Mouse (Mus musculus): ENCODE data around the gene Tepsin.

The Tepsin gene

DNA sequence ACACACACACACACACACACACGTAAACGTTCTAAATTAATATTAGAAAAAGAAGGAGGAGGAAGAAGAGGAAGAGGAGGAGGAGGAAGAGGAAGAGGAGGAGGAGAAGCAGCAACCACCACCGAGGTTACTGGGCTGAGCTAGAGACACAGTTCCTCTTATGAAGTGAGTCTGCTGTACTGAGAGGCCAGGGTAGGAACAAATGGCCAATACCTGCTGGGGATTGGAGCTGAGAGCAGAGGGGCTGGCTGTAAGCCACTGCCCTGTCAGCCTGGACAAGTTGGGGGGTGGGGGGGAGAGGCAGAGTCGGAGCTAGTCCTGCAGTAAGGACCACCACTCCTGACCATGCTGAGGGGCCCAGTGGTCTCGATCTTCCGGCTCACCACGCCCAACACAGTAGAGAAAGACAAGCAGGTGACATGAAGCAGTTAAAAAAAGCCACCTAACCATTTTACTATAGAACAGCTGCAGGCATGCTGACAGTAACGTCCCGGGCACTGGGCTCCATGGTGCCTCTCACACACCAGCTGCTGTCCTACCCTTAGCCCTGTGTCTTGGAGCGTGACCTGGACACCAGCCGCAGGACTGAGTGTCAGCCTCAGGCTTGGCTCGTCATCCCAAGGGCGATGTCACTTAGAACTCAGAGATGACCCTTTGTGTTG lies 34.4 kb downstream of the Tepsin start:
- no peak for DNase-seq (ENCODE audit: low spot score)

DNA sequence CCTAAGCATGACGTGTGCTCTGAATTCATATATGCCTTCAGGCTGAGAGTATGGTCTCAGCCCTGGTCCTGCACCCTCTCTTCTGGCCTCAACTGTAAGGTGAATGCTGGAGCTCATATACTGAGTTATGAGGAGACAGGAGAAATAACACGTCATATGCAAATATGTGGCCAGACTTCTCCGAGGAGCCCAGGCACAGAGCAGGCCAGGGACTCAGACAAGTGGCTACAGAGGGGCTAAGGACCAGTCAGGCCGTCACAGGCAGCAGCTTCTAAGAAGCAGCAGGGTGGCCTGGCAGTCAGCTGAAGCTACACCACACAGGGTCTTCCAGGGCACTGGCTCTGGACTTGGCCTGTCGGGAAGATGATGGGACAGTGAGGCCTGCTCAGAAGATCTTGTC lies 35.2 kb downstream of the Tepsin start:
- DNase-seq (ENCODE audit: low spot score) = no peak

DNA sequence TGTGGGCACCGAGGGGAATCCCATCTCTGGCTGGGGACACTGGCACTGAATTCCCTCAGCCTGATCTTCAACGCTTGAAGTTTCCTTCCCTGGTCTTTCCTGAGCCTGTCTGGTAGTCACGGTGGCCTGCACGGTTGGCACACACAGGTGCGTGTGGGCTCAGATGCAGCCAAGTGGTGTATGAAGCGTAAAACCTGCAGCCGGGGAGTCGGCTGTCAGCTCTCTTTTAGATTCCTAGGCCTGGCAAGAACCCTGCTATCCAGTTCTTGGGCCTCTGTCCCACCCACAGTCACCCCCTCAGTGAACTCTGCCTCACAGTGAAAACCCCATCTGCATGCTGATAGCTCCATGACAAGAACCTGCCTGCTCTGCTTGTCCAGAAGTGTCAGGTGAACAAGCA lies 37.9 kb downstream of the Tepsin start:
- no peak for DNase-seq (ENCODE audit: low spot score)

DNA sequence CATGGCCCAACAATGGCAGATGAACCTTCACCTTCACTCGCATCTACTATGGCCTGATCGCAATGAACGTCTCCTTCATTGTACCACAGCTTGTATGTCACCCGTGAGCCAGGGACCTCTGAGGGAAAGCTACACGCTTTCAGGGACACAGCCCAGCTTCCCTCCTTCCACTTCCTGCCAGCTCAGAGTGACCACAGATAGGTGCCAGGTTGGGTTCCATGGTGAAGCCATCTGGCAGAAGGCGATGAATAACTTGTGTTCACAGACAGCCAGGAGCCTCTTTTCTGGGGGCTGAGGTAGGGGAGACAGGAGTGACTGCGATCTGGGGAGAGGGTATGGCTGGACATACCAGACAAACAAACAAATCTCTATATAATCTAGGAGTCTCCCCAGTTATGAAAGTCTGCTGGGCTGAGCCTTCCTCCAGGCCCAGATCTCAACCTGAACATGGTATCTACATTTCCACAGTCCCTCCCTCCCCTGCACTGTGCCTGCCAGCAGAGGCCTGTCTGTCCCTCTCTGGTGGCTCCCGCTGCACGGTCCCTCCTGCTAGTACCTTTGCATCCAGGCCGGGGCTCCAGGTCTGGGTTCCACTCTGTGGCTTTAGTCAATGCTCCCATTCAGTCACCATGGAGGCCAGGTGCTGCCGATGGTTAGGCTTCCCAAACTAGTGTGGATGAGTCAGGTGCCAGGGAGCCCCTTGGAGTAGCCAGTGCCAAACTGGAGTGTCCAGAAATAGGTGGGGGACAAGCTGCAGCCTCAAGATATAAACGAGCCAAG lies 42.4 kb downstream of the Tepsin start:
- no peak for DNase-seq (ENCODE audit: low spot score)

DNA sequence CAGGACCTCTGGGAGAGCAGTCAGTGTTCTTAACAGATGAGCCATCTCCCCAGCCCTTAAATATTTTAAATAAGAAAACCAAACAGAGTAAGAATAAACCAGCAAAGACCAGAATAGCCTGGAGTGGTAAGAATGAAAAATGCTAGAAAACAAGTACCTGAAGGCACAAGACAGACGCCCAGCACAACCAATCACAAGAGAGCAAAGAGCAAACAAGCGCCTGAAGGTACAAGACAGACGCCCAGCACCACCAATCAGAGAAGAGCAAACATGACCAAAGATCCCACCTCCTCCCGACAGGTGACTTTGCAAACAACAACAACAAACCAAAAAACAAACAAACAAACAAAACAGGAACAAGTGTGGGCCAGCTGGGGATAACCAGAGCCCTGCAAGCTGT lies 44.7 kb downstream of the Tepsin start:
- no peak for DNase-seq (ENCODE audit: low spot score)

DNA sequence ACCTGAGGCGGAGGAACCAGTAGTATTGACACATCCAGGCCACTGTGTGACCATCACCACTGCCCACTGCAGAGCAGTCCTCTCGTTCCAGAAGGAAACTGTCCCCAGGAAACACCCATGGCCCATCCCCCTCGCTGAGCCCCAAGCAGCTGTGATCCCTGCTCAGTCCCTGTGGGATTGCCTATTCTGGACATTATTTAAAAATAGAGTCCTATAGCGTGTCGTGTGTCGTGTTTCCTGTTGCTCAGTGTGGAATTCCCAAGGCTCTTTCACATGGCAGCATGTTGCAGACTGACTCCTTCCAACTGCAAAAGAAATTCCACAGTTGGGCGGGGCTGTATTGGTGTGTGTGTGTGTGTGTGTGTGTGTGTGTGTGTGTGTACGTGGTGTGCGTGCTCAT lies 46.3 kb downstream of the Tepsin start:
- DNase-seq (ENCODE audit: low spot score) = no peak

DNA sequence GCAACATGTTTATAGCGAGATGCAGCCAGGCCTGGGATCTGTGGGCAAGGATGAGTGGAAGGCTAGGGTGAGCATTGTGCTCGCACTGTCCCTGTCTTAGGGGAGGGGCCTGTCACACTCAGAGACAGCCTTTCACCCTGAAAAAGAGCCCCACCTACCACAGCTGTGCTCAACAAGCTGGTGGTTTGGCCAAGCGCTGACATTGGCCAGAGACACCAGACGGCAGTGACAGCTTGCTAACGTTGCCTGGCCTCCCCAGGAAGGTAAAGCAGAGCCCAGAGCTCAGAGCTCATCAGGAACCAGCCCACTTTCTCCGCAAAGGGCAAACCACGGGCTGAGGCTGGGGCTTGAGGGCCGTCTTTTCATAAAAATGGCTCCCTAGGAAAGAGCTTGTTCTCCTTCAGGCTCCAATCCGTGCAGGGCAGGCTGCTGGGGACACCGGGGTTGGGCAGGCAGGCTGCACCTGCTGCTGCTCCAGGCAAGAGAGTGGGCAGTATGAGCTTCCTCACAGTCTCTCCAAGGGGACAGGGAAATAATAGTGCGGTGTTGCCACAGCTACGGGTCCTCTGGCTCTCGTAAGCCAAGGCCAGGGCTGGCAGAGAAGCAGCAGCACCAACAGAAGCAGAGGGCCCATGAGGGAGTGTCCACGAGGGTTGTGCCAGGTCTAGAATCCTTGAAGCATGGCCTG lies 47.3 kb downstream of the Tepsin start:
- peak; percentile 51 for DNase-seq (ENCODE audit: low spot score)

DNA sequence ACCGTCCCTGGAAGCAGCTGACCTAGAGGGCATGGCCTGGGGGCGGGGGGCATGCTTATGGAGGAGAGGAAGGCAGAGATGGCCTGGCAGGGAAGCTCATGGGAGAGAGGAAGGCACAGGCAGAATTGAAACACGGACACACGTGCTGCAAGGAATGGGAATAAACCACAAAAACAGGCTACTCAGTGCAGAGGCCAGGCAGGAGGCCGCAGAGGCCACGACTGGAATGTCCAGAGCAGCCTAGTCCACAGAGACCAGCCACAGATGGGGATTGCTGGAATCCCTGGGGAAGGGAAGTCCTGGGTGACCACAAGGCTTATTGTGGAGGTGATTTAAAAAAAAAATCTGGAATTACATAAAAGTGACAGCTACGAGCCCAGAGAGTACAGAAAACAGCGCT lies 49.5 kb downstream of the Tepsin start:
- no peak for DNase-seq (ENCODE audit: low spot score)

DNA sequence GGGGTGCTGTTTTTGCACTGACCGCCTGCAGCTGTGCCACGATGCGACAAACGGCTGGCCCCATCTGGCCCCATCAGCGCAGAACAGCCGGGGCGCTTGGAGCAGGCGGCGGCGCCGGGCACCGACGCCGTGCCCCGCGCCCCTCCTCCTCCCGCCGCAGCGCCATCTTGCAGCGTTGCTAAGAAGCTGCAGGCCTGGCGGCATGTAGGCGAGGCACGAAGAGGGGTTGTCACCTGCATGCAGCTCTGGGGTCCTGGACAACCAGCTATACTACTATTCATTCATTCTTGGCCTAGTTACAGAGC lies 50.3 kb downstream of the Tepsin start:
- peak; percentile 77 for DNase-seq (ENCODE audit: low spot score)

DNA sequence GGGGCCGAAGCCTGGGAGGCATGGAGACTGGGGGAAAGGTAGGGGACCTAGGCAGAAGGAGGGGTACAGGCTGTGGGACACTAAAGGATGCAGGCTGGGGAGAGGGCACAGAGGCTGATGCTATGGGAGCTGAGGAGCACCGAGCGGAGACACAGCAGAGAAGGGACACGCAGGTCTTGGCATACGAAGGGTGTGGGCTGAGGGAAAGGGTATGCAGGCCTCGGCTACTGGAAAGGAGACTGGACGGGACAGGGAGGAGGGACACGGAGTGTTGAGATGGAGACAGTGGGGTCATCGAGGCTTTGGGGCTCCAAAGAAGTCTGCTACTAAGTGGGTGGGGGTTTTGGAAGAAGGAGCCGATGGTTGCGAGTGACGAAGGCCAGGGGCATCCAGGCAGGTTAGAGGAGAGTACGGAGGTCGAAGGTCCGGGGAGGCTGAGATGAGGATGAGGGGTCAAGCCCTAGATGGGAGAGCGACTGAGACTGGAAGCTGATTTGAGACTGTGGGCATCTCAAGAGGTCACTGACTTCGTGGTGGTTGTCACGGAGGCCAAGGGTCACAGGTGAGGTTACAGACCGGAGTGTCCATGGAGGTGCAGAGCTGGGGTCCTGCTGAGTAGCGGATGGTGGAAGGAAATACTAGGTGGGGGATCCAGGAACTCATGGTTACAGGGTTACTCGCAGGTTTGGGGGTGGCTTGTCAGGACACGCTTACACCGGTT lies 50.8 kb downstream of the Tepsin start:
- peak; percentile 41 for DNase-seq (ENCODE audit: low spot score)

DNA sequence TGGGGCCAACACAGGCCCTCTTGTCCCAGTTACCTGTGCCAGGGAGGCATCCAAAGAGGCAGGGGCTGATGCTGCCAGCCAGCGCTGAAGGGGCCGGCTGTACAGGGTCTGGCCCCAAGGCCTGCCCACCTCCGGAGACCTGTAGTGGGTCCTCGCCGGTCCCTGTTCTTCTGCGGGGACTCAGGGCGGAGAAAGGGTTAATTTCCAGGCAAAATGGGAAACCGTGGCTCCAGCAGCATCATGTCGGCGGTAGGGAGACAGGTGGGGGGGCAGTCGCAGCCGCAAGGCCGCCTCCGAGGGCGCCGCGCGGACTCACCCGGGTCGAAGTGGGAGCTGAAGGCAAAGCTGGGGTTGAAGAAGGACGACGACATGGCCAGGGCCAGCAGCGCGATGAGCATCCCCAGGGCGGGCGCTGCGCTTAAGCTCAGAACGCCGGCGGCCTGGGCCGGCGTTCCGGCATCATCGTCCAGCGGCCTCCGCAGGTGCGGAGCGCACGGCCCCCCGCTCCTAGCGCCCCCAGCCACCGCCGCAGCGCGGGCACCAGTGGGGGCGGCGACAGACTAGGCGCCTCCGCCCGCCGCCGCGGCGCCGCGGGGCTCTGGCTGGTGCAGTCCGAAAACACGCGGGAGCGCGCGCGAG lies 51.9 kb downstream of the Tepsin start, which contains the start of gene Aatk:
TSS of gene Aatk (minus strand) at position 615 of the 639 bp plus-strand sequence.
- DNase-seq (ENCODE audit: low spot score) = peak; percentile 59

DNA sequence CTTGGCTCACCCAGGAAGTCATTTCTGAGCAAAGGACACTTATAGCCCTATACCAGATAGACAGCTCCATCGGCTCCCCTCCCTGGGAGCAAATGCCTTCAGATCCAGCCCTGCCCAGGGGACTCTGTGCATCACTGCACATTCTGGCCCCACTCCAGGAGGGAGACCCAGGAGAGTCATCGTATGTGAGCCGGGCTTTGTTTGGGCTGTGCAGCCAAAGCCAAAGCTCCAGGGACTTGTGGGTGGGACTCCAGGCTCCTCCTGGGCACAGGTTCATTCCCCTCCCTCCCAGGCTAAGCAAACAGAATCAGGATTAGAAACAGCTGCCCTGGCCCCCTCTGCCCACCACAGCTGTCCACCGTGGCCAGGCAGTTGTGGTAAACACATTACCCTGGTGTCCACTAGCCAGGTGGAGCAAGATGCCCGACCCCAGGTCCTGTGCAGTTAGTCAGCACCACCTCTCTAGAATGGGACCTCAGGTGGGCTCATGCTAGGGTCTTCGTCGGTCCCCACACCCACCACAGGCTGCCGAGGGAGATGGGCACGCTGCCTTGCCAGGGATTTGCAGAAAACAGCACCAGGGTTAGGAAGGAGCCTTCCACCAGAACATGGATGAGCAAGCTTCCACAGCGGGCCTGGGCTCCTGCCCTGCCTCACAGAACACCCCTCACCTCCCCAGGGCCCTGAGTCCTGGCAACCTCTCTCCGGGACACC lies 52.5 kb downstream of the Tepsin start:
- no peak for DNase-seq (ENCODE audit: low spot score)

DNA sequence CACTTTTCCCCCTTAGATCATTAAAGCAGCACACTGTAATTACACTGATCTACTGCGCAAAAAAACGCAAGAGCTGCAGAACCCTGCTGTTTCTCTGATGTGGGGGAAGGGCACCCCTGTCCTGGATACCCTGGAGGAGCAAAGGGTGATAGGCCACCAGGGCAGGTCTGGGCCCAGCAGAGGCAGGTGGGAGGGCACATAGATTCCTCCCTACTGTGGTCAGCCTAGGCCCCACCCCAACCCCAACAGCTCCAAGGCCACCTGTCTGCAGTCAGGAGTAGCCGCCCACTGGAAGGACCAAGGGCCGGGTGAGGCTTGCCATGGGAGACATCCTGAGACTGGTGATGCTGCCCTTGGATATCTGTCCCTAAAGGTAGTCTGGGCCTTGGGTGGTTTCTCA lies 53.2 kb downstream of the Tepsin start:
- no peak for DNase-seq (ENCODE audit: low spot score)

DNA sequence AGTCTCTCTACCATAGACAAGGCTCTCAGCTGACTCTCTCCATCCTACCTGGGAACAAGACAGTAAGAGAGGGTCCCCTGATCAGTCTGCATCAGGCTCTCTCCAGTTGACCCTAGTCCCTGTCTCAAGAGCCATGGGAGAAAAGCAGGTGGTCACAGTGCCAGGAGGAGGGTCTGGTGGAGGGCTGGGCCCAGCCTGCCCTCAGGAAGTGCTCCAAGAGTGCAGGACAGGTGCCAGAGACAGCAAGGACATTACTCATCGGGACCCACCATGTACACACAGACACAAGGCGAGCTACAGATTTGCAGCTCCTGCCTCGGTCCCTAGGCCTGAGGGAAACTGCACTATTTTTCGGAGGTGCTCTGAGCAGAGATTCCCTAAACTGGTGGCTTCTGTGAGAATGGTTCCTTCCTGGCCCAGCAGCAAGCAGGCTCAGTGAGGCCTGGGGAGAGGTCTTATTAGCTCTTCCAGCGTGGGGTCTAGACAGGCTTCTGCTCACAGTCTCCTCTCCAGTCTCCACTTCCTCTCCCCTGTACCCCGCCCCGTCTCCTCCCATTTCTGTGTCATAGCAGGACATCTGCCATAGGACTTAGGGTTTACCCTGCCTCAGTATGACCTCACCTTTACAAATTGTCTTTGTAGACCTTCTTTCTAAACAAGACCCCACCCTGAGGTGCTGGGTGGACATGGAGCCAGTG lies 56.2 kb downstream of the Tepsin start:
- no peak for DNase-seq (ENCODE audit: low spot score)

DNA sequence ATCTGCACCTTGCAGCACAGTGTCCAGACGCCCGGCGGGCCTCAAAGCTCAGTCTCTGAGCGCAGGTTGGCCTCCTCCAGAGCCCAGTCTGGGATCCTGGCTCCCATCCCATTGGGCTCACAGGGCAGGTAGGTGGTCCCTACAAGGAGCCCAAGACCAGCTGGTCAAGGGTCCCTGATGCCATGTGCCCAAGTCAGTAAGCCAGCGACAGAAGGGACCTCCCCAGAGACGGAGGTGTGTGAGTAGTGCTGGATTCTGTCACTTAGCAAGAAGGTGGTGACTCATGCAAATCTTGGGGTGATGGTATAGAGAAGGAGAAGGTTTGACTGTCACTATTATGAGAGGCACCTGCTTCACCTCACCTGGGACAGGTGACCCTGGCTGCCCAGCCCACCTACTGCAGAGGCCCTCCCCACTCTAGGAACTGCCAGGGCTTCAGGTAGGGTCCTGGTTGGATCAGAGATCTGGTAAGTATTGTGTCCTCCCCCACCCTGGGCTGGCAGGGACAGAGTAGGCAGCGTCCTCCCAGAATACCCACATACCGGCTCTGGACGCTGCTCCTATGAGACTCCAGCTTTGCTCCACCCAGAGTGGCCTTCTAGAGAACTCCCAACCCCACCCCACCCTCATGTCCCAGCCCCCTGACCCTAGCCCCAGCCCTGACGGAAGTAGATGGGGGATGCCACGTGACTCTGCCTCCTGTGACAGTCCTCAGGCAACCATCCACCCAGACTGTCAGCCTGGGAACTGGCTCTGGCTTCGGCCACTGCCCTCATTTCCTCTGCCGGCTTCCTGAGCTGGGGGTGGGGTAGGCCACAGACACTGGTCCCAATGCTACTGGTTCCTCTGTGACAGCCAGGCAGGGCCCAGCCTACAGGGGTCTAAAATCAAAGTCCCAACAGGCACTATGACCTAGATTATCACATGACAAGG lies 57.1 kb downstream of the Tepsin start:
- DNase-seq (ENCODE audit: low spot score) = peak; percentile 31

All from retina, embryonic 14.5 days (tissue).